Mouse (Mus musculus) CH12.LX (cell line): ENCODE data around the gene Drc1. TPM values are rescaled to one million over a fixed set of nuclear protein-coding genes. Genes with fewer than 3 reads are reported as not detected.

Experiments
- DNase-seq: peaks from one replicate; pipeline ENCODE4 v3.0.0-alpha.2; 2013; ENCODE audit errors: extremely low read depth
- H3K27ac ChIP-seq: 2 replicates; pipeline ENCODE4 v1.5.1; 2012; ENCODE audit warnings: low read depth, mild to moderate bottlenecking, control low read depth, moderate library complexity; ENCODE audit not compliant: insufficient read depth
- H3K27me3 ChIP-seq: replicated peaks from 2 replicates; pipeline ENCODE3; 2012; ENCODE audit warnings: inconsistent platforms
- H3K36me3 ChIP-seq, 2 experiments: replicated peaks in 1 of 2; 2 replicates each; pipeline versions ENCODE3 to v1.6.1; 2012; ENCODE audit warnings: inconsistent platforms in 1 of 2, low read length in 1 of 2, mild to moderate bottlenecking in 1 of 2, mixed read lengths in 1 of 2, moderate library complexity in 1 of 2; ENCODE audit not compliant: control insufficient read depth in 1 of 2, insufficient read depth in 1 of 2
- H3K4me1 ChIP-seq, 2 experiments: 2 replicates each; pipeline ENCODE4 v1.6.1; 2012; ENCODE audit warnings: inconsistent platforms in 1 of 2, moderate library complexity in 1 of 2; ENCODE audit not compliant: insufficient read depth in 2 of 2, control insufficient read depth in 1 of 2
- H3K4me2 ChIP-seq: 2 replicates; pipeline ENCODE4 v1.6.1; 2012; ENCODE audit warnings: low read depth, mild to moderate bottlenecking, control low read depth; ENCODE audit not compliant: poor library complexity, insufficient read depth, severe bottlenecking
- H3K4me3 ChIP-seq, 3 experiments: fragments of 150-350 bp in 1 of 3; sonication (generic) in 1 of 3; replicated peaks in 1 of 3; 2 replicates each; pipeline versions ENCODE3 to v1.5.1; 2011 to 2012; ENCODE audit warnings: low read depth in 2 of 3, low read length in 2 of 3, mild to moderate bottlenecking in 2 of 3, moderate library complexity in 2 of 3, control low read depth in 1 of 3, improper control_type of control experiment in 1 of 3, inconsistent platforms in 1 of 3, mixed read lengths in 1 of 3; ENCODE audit not compliant: poor library complexity in 1 of 3
- H3K79me2 ChIP-seq: replicated peaks from 2 replicates; pipeline ENCODE4 v1.6.1; 2012; ENCODE audit warnings: mild to moderate bottlenecking, moderate library complexity; ENCODE audit not compliant: control insufficient read depth, poor library complexity, insufficient read depth, severe bottlenecking; ENCODE audit errors: extremely low read depth
- H3K9ac ChIP-seq: 2 replicates; pipeline ENCODE4 v1.6.1; 2012; ENCODE audit warnings: low read depth, mild to moderate bottlenecking, control low read depth, moderate library complexity; ENCODE audit not compliant: insufficient read depth
- H3K9me3 ChIP-seq: replicated peaks from 2 replicates; pipeline ENCODE3; 2012; ENCODE audit warnings: low read length, inconsistent platforms, mixed read lengths
- BHLHE40 ChIP-seq: IDR thresholded peaks from 2 replicates; pipeline ENCODE4 v1.6.1; 2011; ENCODE audit warnings: mild to moderate bottlenecking, low read depth, low read length, improper control_type of control experiment
- CHD1 ChIP-seq: IDR thresholded peaks from 2 replicates; pipeline ENCODE4 v1.6.1; 2012; ENCODE audit warnings: low read depth, low read length, improper control_type of control experiment, inconsistent platforms
- E2F4 ChIP-seq: IDR thresholded peaks from 2 replicates; pipeline ENCODE4 v1.6.1; 2011; ENCODE audit warnings: low read depth, low read length, improper control_type of control experiment; ENCODE audit not compliant: insufficient replicate concordance
- GABPA ChIP-seq: IDR thresholded peaks from 2 replicates; pipeline ENCODE4 v1.6.1; 2012; ENCODE audit warnings: low read depth, low read length, improper control_type of control experiment, inconsistent platforms; ENCODE audit not compliant: insufficient replicate concordance
- HCFC1 ChIP-seq: IDR thresholded peaks from 2 replicates; pipeline ENCODE4 v1.6.1; 2012; ENCODE audit warnings: low read depth, mild to moderate bottlenecking, inconsistent platforms, low read length, improper control_type of control experiment
- IRF4 ChIP-seq: IDR thresholded peaks from 2 replicates; pipeline ENCODE4 v1.6.1; 2014; ENCODE audit warnings: low read depth, mild to moderate bottlenecking, inconsistent platforms, low read length, improper control_type of control experiment
- JUND ChIP-seq: conservative IDR thresholded peaks from 2 replicates; pipeline ENCODE4 v1.6.1; 2011; ENCODE audit warnings: low read depth, low read length, improper control_type of control experiment
- KAT2A ChIP-seq: IDR thresholded peaks from 2 replicates; pipeline ENCODE4 v1.6.1; 2012; ENCODE audit warnings: low read length, improper control_type of control experiment, inconsistent platforms; ENCODE audit not compliant: insufficient replicate concordance
- MAX ChIP-seq: IDR thresholded peaks from 2 replicates; pipeline ENCODE4 v1.6.1; 2011; ENCODE audit warnings: low read length, improper control_type of control experiment
- MEF2A ChIP-seq: IDR thresholded peaks from 2 replicates; pipeline ENCODE4 v1.6.1; 2014; ENCODE audit warnings: low read depth, mild to moderate bottlenecking, inconsistent platforms, low read length, improper control_type of control experiment, borderline replicate concordance
- MXI1 ChIP-seq: IDR thresholded peaks from 2 replicates; pipeline ENCODE4 v1.6.1; 2011; ENCODE audit warnings: mild to moderate bottlenecking, low read depth, low read length, improper control_type of control experiment
- MYC ChIP-seq: IDR thresholded peaks from 2 replicates; pipeline ENCODE4 v1.6.1; 2011; ENCODE audit warnings: low read depth, mild to moderate bottlenecking, improper control_type of control experiment, low read length
- NELFE ChIP-seq: IDR thresholded peaks from 2 replicates; pipeline ENCODE4 v1.6.1; 2011; ENCODE audit warnings: low read depth, low read length, improper control_type of control experiment
- NRF1 ChIP-seq: IDR thresholded peaks from 2 replicates; pipeline ENCODE4 v1.6.1; 2014; ENCODE audit warnings: low read depth, mild to moderate bottlenecking, inconsistent platforms, low read length, improper control_type of control experiment, moderate library complexity
- SIN3A ChIP-seq: IDR thresholded peaks from 2 replicates; pipeline ENCODE4 v1.6.1; 2012; ENCODE audit warnings: low read length, improper control_type of control experiment, inconsistent platforms
- SMC3 ChIP-seq: IDR thresholded peaks from 2 replicates; pipeline ENCODE4 v1.6.1; 2011; ENCODE audit warnings: low read depth, low read length, improper control_type of control experiment
- UBTF ChIP-seq: IDR thresholded peaks from 2 replicates; pipeline ENCODE4 v1.6.1; 2012; ENCODE audit warnings: low read depth, mild to moderate bottlenecking, inconsistent platforms, low read length, improper control_type of control experiment, moderate library complexity
- ZC3H11A ChIP-seq: IDR thresholded peaks from 2 replicates; pipeline ENCODE4 v1.6.1; 2012; ENCODE audit warnings: low read depth, mild to moderate bottlenecking, inconsistent platforms, low read length, improper control_type of control experiment
- ZKSCAN1 ChIP-seq: IDR thresholded peaks from 2 replicates; pipeline ENCODE4 v1.6.1; 2012; ENCODE audit warnings: low read depth, inconsistent platforms, low read length, improper control_type of control experiment, borderline replicate concordance
- ZMIZ1 ChIP-seq: IDR thresholded peaks from 2 replicates; pipeline ENCODE4 v1.6.1; 2012; ENCODE audit warnings: low read depth, mild to moderate bottlenecking, inconsistent platforms, low read length, improper control_type of control experiment
- ZNF384 ChIP-seq: IDR thresholded peaks from 2 replicates; pipeline ENCODE4 v1.6.1; 2012; ENCODE audit warnings: low read depth, low read length, improper control_type of control experiment, inconsistent platforms
- dilution Hi-C: fragments of 300-500 bp; cut with MboI; formaldehyde crosslinking; loops from 2 replicates; pipeline ENCODE4 v1.14.3; 2020; ENCODE audit warnings: low sequenced_read_pairs; ENCODE audit not compliant: extremely low pct_unique_long_range_greater_than_20kb, extremely low pct_ligation_motif_present
- in situ Hi-C: fragments of 300-500 bp; cut with MboI; formaldehyde crosslinking; loops from 3 replicates; pipeline ENCODE4 v1.14.3; 2019; ENCODE audit warnings: low sequenced_read_pairs, low pct_ligation_motif_present, low pct_unique_long_range_greater_than_20kb, mixed read lengths
- polyA plus RNA-seq: library from polyadenylated mRNA; unstranded; fragments of >175 nt; gene quantifications from 2 replicates; pipeline ENCODE4 v1.2.1, GENCODE M21; 2012; ENCODE audit warnings: low read depth; ENCODE audit not compliant: insufficient read length
- total RNA-seq, 2 experiments: library from RNA; depleted of rRNA; stranded (reverse); fragments of 300-350 nt in 1 of 2; fragments of >200 nt in 1 of 2; gene quantifications; 2 replicates each; pipeline ENCODE4 v1.2.3; 2012 to 2014

Gene Drc1
- total and polyA plus RNA-seq, 3 experiments: 0.04 TPM; not detected in 2

GRCm38 (mm10) chr5:30271599-30272281 lies 9.4 kb upstream of the Drc1 start:
- in situ Hi-C loops (no loop called here), dilution Hi-C loops (no loop called here)
- H3K27ac ChIP-seq: no peak overlapping the region
- H3K9ac ChIP-seq: no peak overlapping the region
- H3K4me2 ChIP-seq: no peak overlapping the region
- no peaks in the 10 kb centered on the region for H3K79me2 ChIP-seq
- peaks cover 6 to 24% of the 10 kb centered on the region in 2 experiments for H3K36me3 ChIP-seq
- no peak for DNase-seq
- no peaks in the 10 kb centered on the region for H3K9me3 ChIP-seq
- H3K27me3 ChIP-seq: no peaks in the 10 kb centered on the region
- no peak overlapping the region for H3K4me3 ChIP-seq
- TF ChIP-seq GABPA (no peak), IRF4 (0 out of 2 replicates have a peak, but pooled peaks have one; percentile 12), HCFC1 (no peak), NRF1 (no peak), MXI1 (no peak)
- H3K4me1 ChIP-seq: peaks cover 7 to 34% of the 10 kb centered on the region in 2 experiments; a peak in 3 of 4 replicates

- no peaks in the 10 kb centered on the region for H3K9me3 ChIP-seq
- H3K9ac ChIP-seq: no peak overlapping the region
- dilution Hi-C loops: no loop called here
- H3K4me3 ChIP-seq: no peak overlapping the region
- H3K27me3 ChIP-seq: no peaks in the 10 kb centered on the region
- in situ Hi-C loops: no loop called here
- peaks cover 0 to 2% of the 10 kb centered on the region in 2 experiments for H3K36me3 ChIP-seq
- H3K4me1 ChIP-seq: peaks cover 5 to 7% of the 10 kb centered on the region in 2 experiments; a peak in 3 of 4 replicates
- H3K79me2 ChIP-seq: no peaks in the 10 kb centered on the region
- H3K4me2 ChIP-seq: no peak overlapping the region
- DNase-seq: no peak
- H3K27ac ChIP-seq: no peak overlapping the region
- TF ChIP-seq ZC3H11A (no peak), SMC3 (no peak), E2F4 (no peak), GABPA (no peak), MEF2A (no peak), IRF4 (no peak), ZMIZ1 (no peak), MYC (no peak), HCFC1 (no peak), KAT2A (no peak), ZNF384 (no peak), SIN3A (no peak), CHD1 (no peak), MAX (no peak), ZKSCAN1 (no peak), UBTF (no peak), JUND (no peak), MXI1 (no peak), NELFE (no peak), BHLHE40 (no peak)
- TF ChIP-seq, all 38 proteins: peak for 0
Observed at GRCm38 (mm10) chr5:30276361-30276760, 4.8 kb upstream of the Drc1 start.
